Mouse (Mus musculus) gastrocnemius, adult 2 months (tissue): ENCODE data around the gene Myo1f. TPM values are rescaled to one million over a fixed set of nuclear protein-coding genes. Genes with fewer than 3 reads are reported as not detected.

Experiments
- DNase-seq: peaks from one replicate; pipeline ENCODE4 v3.0.0; 2022
- H3K27ac ChIP-seq: fragments of 200-600 bp; 2 replicates; pipeline ENCODE4 v1.8.1; 2022; ENCODE audit warnings: mild to moderate bottlenecking
- H3K4me3 ChIP-seq: fragments of 200-600 bp; 2 replicates; pipeline ENCODE4 v1.8.1; 2022; ENCODE audit warnings: mild to moderate bottlenecking, moderate library complexity
- CTCF ChIP-seq: fragments of 200-600 bp; IDR thresholded peaks from 2 replicates; pipeline ENCODE4 v1.8.1; 2022; ENCODE audit warnings: antibody characterized with exemption, mild to moderate bottlenecking, moderate library complexity
- intact Hi-C: fragments of 180-260 bp; cut with DNase I; formaldehyde crosslinking; loops from one replicate; pipeline ENCODE4 v1.15.1; 2025
- total RNA-seq, 2 experiments: library from RNA; stranded (reverse); gene quantifications; 2 replicates each; pipeline ENCODE4 v1.2.3; 2021

Myo1f gene
- total RNA-seq, 2 experiments from 2014 or later: 0.50 to 0.66 TPM

GRCm38 (mm10) chr17:33637038-33637437 lies 81.5 kb downstream of the Myo1f start:
- no peak overlapping the region for H3K27ac ChIP-seq
- no peak overlapping the region for H3K4me3 ChIP-seq
- no peak for DNase-seq
- intact Hi-C loops: no loop called here
- TF ChIP-seq CTCF: no peak

- no peak within 1 kb of the TSS for H3K4me3 ChIP-seq
- no peak within 1 kb of the TSS for H3K27ac ChIP-seq
- intact Hi-C loops: no loop called here
- no peak for DNase-seq
- no peak for TF ChIP-seq CTCF
Measured at GRCm38 (mm10) chr17:33637516-33638276, 82.2 kb downstream of the Myo1f start, which contains the start of gene Pram1. Pram1 (plus strand) TSS chr17:33638056.

- intact Hi-C loops: no loop called here
- no peak overlapping the region for H3K4me3 ChIP-seq
- no peak overlapping the region for H3K27ac ChIP-seq
- DNase-seq: no peak
- no peak for TF ChIP-seq CTCF
Measured at GRCm38 (mm10) chr17:33639743-33640142, 84.2 kb downstream of the Myo1f start.

- intact Hi-C loops: no loop called here
- no peak for DNase-seq
- H3K4me3 ChIP-seq: no peak overlapping the region
- TF ChIP-seq CTCF: no peak
- no peak overlapping the region for H3K27ac ChIP-seq
Measured at GRCm38 (mm10) chr17:33644068-33644467, 88.6 kb downstream of the Myo1f start.

GRCm38 (mm10) chr17:33645073-33645472 lies 89.6 kb downstream of the Myo1f start:
- Histone ChIP-seq H3K4me3 (no peak overlapping the region), H3K27ac (no peak overlapping the region)
- no peak for TF ChIP-seq CTCF
- intact Hi-C loops: no loop called here
- DNase-seq: peak; percentile 21

GRCm38 (mm10) chr17:33649781-33650475 lies 94.4 kb downstream of the Myo1f start:
- intact Hi-C loops: no loop called here
- TF ChIP-seq CTCF: no peak
- no peak overlapping the region for H3K27ac ChIP-seq
- no peak for DNase-seq
- no peak overlapping the region for H3K4me3 ChIP-seq

Other genes starting within 250 kb of the Myo1f start
- 1 to 10 TPM; 3.2 to 3.8 TPM for gene Zfp81, start 196.8 kb upstream of the Myo1f start, total RNA-seq
- 1 to 10 TPM; 3.4 to 3.6 TPM for gene Zfp101, start 161.1 kb upstream of the Myo1f start, total RNA-seq
- not detected for gene Actl9, start 122.8 kb upstream of the Myo1f start, total RNA-seq
- gene Adamts10, start 31.5 kb upstream of the Myo1f start, total RNA-seq: 1 to 10 TPM; 7.4 TPM
- gene Zfp414, start 73.4 kb downstream of the Myo1f start, total RNA-seq: 1 to 10 TPM; 5.4 to 8.2 TPM
- under 1 TPM in 1 of 2 experiments, not detected in 1; 0.17 TPM for gene Pram1, start 82.3 kb downstream of the Myo1f start, total RNA-seq
- gene Hnrnpm, start 131.2 kb downstream of the Myo1f start, total RNA-seq: 10 to 100 TPM; 79.1 to 95.6 TPM
- 10 to 100 TPM; 88.8 to 90.7 TPM for gene March2, start 163.0 kb downstream of the Myo1f start, total RNA-seq
- 100 to 1,000 TPM; 134 to 150 TPM for gene Rab11b, start 204.8 kb downstream of the Myo1f start, total RNA-seq
- gene Angptl4, start 226.1 kb downstream of the Myo1f start, total RNA-seq: 1 to 10 TPM; 1.4 to 5.9 TPM